Mouse (Mus musculus): ENCODE results near the gene Fam163b. TPM values are rescaled to one million over a fixed set of nuclear protein-coding genes. Genes with fewer than 3 reads are reported as not detected.

The Fam163b gene
- polyA plus RNA-seq, 1 experiment from 2014 or later: 0.24 TPM

- H3K9me3 ChIP-seq: no peaks in the 10 kb centered on the region
- H3K36me3 ChIP-seq: no peaks in the 10 kb centered on the region
- H3K4me2 ChIP-seq: no peak overlapping the region
- no peak for ATAC-seq (ENCODE audit: extremely low read depth, insufficient number of reproducible peaks, low FRiP score, low TSS enrichment)
- H3K4me3 ChIP-seq: no peak overlapping the region
- WGBS: 76% methylated on average over 4 of the region's 4 CpGs
- no peak overlapping the region for H3K9ac ChIP-seq
- H3K27ac ChIP-seq (replicated peaks): no peak overlapping the region
- H3K4me1 ChIP-seq: peaks cover 64% of the 10 kb centered on the region
- peaks cover 9% of the 10 kb centered on the region; the same call in 1 of the 2 replicates for H3K27me3 ChIP-seq (replicated peaks)
Measured at GRCm38 (mm10) chr2:27086483-27087010, 55.7 kb downstream of the Fam163b start.

- Histone ChIP-seq H3K4me1 (peaks cover 68% of the 10 kb centered on the region), H3K27me3 (replicated peaks) (peaks cover 14% of the 10 kb centered on the region; the same call in 1 of the 2 replicates), H3K27ac (replicated peaks) (peak overlapping the region; percentile 16; the same call in 1 of the 2 replicates), H3K9me3 (no peaks in the 10 kb centered on the region), H3K36me3 (no peaks in the 10 kb centered on the region), H3K4me2 (no peak overlapping the region), H3K4me3 (no peak overlapping the region), H3K9ac (no peak overlapping the region)
- no peak for ATAC-seq (ENCODE audit: extremely low read depth, insufficient number of reproducible peaks, low FRiP score, low TSS enrichment)
- WGBS: 14% methylated on average over 2 of the region's 2 CpGs
Measured at GRCm38 (mm10) chr2:27085801-27086200, 56.5 kb downstream of the Fam163b start.

GRCm38 (mm10) chr2:27084963-27085362 lies 57.3 kb downstream of the Fam163b start:
- no peaks in the 10 kb centered on the region for H3K9me3 ChIP-seq
- H3K4me2 ChIP-seq: no peak overlapping the region
- no peaks in the 10 kb centered on the region for H3K36me3 ChIP-seq
- H3K27ac ChIP-seq (replicated peaks): no peak overlapping the region
- ATAC-seq (ENCODE audit: extremely low read depth, insufficient number of reproducible peaks, low FRiP score, low TSS enrichment): no peak
- H3K4me1 ChIP-seq: peaks cover 73% of the 10 kb centered on the region
- no peak overlapping the region for H3K4me3 ChIP-seq
- WGBS: 50% methylated on average over 8 of the region's 8 CpGs
- H3K27me3 ChIP-seq (replicated peaks): peaks cover 14% of the 10 kb centered on the region; the same call in 1 of the 2 replicates
- H3K9ac ChIP-seq: no peak overlapping the region; the same call in 1 of the 2 replicates

GRCm38 (mm10) chr2:27083761-27084475 lies 58.4 kb downstream of the Fam163b start:
- WGBS: 46% methylated on average over 12 of the region's 12 CpGs
- peaks cover 77% of the 10 kb centered on the region for H3K4me1 ChIP-seq
- H3K4me2 ChIP-seq: no peak overlapping the region
- no peaks in the 10 kb centered on the region for H3K36me3 ChIP-seq
- no peak overlapping the region for H3K9ac ChIP-seq
- H3K27ac ChIP-seq (replicated peaks): no peak overlapping the region
- no peak overlapping the region for H3K4me3 ChIP-seq
- H3K9me3 ChIP-seq: no peaks in the 10 kb centered on the region
- peaks cover 14% of the 10 kb centered on the region; the same call in 1 of the 2 replicates for H3K27me3 ChIP-seq (replicated peaks)
- ATAC-seq (ENCODE audit: extremely low read depth, insufficient number of reproducible peaks, low FRiP score, low TSS enrichment): no peak

GRCm38 (mm10) chr2:27079649-27080048 lies 62.6 kb downstream of the Fam163b start:
- peaks cover 24% of the 10 kb centered on the region for H3K27me3 ChIP-seq (replicated peaks)
- no peak; the same call in 1 of the 2 replicates for ATAC-seq (ENCODE audit: extremely low read depth, insufficient number of reproducible peaks, low FRiP score, low TSS enrichment)
- peak overlapping the region; percentile 77 for H3K27ac ChIP-seq (replicated peaks)
- H3K9ac ChIP-seq: peak overlapping the region; percentile 70
- peak overlapping the region; percentile 38 for H3K4me3 ChIP-seq
- no peaks in the 10 kb centered on the region for H3K36me3 ChIP-seq
- WGBS: 43% methylated on average over 2 of the region's 2 CpGs
- peaks cover 67% of the 10 kb centered on the region for H3K4me1 ChIP-seq
- H3K9me3 ChIP-seq: no peaks in the 10 kb centered on the region
- peak overlapping the region; percentile 61 for H3K4me2 ChIP-seq

DNA sequence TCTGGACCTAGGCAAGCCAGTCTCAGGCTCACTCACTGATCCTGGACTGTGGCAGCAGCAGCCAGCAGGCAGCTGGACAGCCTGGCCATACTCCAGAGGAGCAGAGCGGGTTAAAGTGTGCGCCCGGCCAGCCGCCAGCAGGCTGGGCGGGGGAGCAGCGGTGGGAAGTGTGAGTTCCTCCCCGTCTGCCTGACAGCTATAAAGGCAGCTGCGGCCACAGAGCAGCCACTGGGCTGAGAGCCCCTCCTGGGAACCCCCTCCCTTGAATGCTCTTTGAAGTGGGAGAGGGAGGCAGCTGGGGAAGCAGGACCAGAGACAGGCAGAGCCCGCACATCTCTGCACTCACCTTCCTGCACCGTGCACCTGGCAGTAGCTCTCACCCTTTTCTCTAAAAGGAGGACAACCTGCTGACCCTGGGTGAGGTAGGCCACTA lies 63.1 kb downstream of the Fam163b start, which contains the start of gene Adamtsl2:
Gene Adamtsl2, plus strand, starts transcription at position 228 of the 433 bp plus-strand sequence.
- Histone ChIP-seq H3K9me3 (no peaks in the 10 kb centered on the region), H3K4me3 (peak within 1 kb of the TSS; percentile 38), H3K27ac (replicated peaks) (peak within 1 kb of the TSS; percentile 77), H3K9ac (peak within 1 kb of the TSS; percentile 70), H3K4me1 (peaks cover 62% of the 10 kb centered on the region), H3K36me3 (no peaks in the 10 kb centered on the region), H3K27me3 (replicated peaks) (peaks cover 24% of the 10 kb centered on the region), H3K4me2 (peak within 1 kb of the TSS; percentile 61)
- peak; percentile 50; the same call in 1 of the 2 replicates for ATAC-seq (ENCODE audit: extremely low read depth, insufficient number of reproducible peaks, low FRiP score, low TSS enrichment)
- WGBS: 0% methylated on average over 10 of the region's 10 CpGs

- Histone ChIP-seq H3K4me2 (peak overlapping the region; percentile 39), H3K9ac (peak overlapping the region; percentile 29; the same call in 1 of the 2 replicates), H3K27ac (replicated peaks) (peak overlapping the region; percentile 46; the same call in 1 of the 2 replicates), H3K4me3 (no peak overlapping the region), H3K9me3 (no peaks in the 10 kb centered on the region), H3K36me3 (no peaks in the 10 kb centered on the region), H3K27me3 (replicated peaks) (peaks cover 24% of the 10 kb centered on the region), H3K4me1 (peaks cover 54% of the 10 kb centered on the region)
- no peak for ATAC-seq (ENCODE audit: extremely low read depth, insufficient number of reproducible peaks, low FRiP score, low TSS enrichment)
- 15% methylated on average over 2 of the region's 2 CpGs for WGBS
Measured at GRCm38 (mm10) chr2:27078312-27078711, 64.0 kb downstream of the Fam163b start.

DNA sequence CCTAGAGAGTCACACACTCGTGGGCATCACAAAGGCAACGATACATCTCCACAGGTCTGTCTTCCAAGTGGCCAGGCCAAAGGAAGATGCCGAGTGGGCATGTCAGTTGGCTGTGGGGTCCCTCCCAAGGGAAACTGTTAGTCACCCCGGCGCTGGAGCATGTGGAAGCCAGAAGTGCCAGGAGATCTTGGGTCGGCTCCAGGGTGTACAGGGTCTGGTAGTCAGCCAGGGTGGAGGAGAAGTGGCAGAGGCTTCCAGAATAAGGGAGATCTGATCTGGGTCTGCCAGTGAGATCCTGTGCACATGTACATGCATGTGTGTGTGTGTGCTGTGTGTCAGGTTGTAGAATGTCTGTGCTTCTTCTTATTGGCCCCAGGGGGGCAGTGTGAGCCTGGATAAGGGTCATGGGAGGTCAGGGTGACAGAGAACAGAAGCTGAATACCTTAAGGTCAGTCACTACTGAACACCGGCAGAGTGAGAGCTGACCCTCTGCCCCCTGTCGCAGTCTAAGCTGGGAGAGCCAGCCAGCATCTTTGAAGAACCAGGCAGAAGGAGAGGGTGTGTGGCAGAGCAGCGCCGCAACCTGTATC lies 64.5 kb downstream of the Fam163b start:
- H3K27me3 ChIP-seq (replicated peaks): peaks cover 24% of the 10 kb centered on the region; the same call in 1 of the 2 replicates

DNA sequence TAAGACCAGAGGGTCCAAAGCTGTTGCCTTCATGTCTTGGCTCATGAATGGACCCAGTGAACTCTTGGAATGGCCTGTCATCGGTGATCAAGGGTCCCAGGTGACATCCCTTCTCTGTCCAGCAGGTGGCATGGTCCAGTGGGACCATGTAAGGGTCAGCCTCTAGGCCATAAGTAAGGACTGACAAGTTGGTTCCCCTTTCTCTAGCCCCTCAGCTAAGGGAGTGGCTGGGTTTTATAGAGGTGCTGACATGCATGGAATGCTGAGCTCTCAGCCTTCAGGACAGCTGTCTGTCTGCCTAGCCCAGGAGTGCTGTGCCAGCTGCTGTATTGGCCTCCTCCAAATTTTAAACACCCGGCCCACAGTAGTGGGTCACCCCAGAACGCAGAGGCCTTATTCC lies 66.8 kb downstream of the Fam163b start:
- peaks cover 65% of the 10 kb centered on the region for H3K4me1 ChIP-seq
- no peak for ATAC-seq (ENCODE audit: extremely low read depth, insufficient number of reproducible peaks, low FRiP score, low TSS enrichment)
- no peaks in the 10 kb centered on the region for H3K9me3 ChIP-seq
- H3K36me3 ChIP-seq: no peaks in the 10 kb centered on the region
- no peak overlapping the region for H3K4me3 ChIP-seq
- 0 out of 2 replicates have a peak overlapping the region, but pooled peaks have one; percentile 5 for H3K9ac ChIP-seq
- H3K27me3 ChIP-seq (replicated peaks): peaks cover 9% of the 10 kb centered on the region; the same call in 1 of the 2 replicates
- WGBS: 53% methylated on average over 3 of the region's 3 CpGs
- H3K4me2 ChIP-seq: no peak overlapping the region
- no peak overlapping the region for H3K27ac ChIP-seq (replicated peaks)

More for the DNA sequence above, 64.5 kb downstream of the Fam163b start:
- H3K9me3 ChIP-seq: no peaks in the 10 kb centered on the region
- no peak for ATAC-seq (ENCODE audit: extremely low read depth, insufficient number of reproducible peaks, low FRiP score, low TSS enrichment)
- H3K27ac ChIP-seq (replicated peaks): no peak overlapping the region
- no peaks in the 10 kb centered on the region for H3K36me3 ChIP-seq
- 56% methylated on average over 10 of the region's 10 CpGs for WGBS
- no peak overlapping the region for H3K4me2 ChIP-seq
- peaks cover 53% of the 10 kb centered on the region for H3K4me1 ChIP-seq
- no peak overlapping the region for H3K4me3 ChIP-seq
- peak overlapping the region; percentile 29; the same call in 1 of the 2 replicates for H3K9ac ChIP-seq

- Histone ChIP-seq H3K4me3 (no peak overlapping the region), H3K4me2 (no peak overlapping the region), H3K27me3 (replicated peaks) (peaks cover 9% of the 10 kb centered on the region; the same call in 1 of the 2 replicates), H3K4me1 (peaks cover 61% of the 10 kb centered on the region), H3K9me3 (no peaks in the 10 kb centered on the region), H3K36me3 (no peaks in the 10 kb centered on the region), H3K27ac (replicated peaks) (no peak overlapping the region), H3K9ac (no peak overlapping the region)
- WGBS: 77% methylated on average over 4 of the region's 4 CpGs
- ATAC-seq (ENCODE audit: extremely low read depth, insufficient number of reproducible peaks, low FRiP score, low TSS enrichment): no peak
Measured at GRCm38 (mm10) chr2:27074804-27075203, 67.5 kb downstream of the Fam163b start.

DNA sequence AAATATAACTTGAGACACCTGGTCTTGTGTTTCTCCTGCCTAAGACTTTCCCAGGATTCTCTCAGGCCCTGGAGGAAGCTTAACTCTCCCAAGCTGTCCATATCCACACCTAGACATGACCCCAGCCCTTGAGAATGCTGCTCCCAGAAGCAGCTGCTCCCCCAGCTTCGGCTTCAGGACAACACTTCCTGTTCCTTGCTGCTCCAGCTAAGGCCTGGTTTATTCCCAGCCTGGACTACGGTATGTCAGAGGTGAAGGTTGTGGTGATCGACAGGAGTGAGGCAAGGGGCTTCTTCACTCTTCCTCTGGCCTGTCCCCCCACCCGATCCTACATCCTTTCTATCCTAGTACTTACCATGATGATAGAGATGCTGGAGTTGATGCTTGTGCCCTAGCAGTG lies 68.9 kb downstream of the Fam163b start:
- H3K4me1 ChIP-seq: peaks cover 47% of the 10 kb centered on the region
- no peak overlapping the region for H3K27ac ChIP-seq (replicated peaks)
- H3K27me3 ChIP-seq (replicated peaks): peaks cover 14% of the 10 kb centered on the region
- H3K36me3 ChIP-seq: no peaks in the 10 kb centered on the region
- H3K4me3 ChIP-seq: no peak overlapping the region
- H3K9me3 ChIP-seq: no peaks in the 10 kb centered on the region
- H3K4me2 ChIP-seq: no peak overlapping the region
- no peak overlapping the region; the same call in 1 of the 2 replicates for H3K9ac ChIP-seq
- no peak for ATAC-seq (ENCODE audit: extremely low read depth, insufficient number of reproducible peaks, low FRiP score, low TSS enrichment)
- WGBS: 67% methylated on average over 4 of the region's 4 CpGs

Measured in heart, embryonic 13.5 days (tissue).